Mouse (Mus musculus) hindbrain, embryonic 16.5 days (tissue): Measurements from ENCODE around the gene Retreg1. TPM values are rescaled to one million over a fixed set of nuclear protein-coding genes. Genes with fewer than 3 reads are reported as not detected.

Experiments used
- ATAC-seq: fragments of 200-750 bp; cut with Nextera tagmentation; 2 replicates; pipeline ENCODE4 v1.8.0; 2017; ENCODE audit warnings: moderate TSS enrichment, moderate library complexity
- H3K27ac ChIP-seq: fragments of 300-500 bp; sonication (generic); 2 replicates; pipeline ENCODE4 v1.5.1; 2014; ENCODE audit warnings: low read depth, mild to moderate bottlenecking, control low read depth, low read length, moderate library complexity
- H3K27me3 ChIP-seq: fragments of 300-500 bp; sonication (generic); replicated peaks from 2 replicates; pipeline ENCODE4 v1.6.1; 2014; ENCODE audit warnings: low read length; ENCODE audit not compliant: control insufficient read depth, insufficient read depth
- H3K36me3 ChIP-seq: fragments of 300-500 bp; sonication (generic); 2 replicates; pipeline ENCODE4 v1.6.1; 2014; ENCODE audit warnings: mild to moderate bottlenecking, low read length, moderate library complexity, mixed read lengths; ENCODE audit not compliant: control insufficient read depth, insufficient read depth
- H3K4me1 ChIP-seq: fragments of 300-500 bp; sonication (generic); 2 replicates; pipeline ENCODE4 v1.6.1; 2014; ENCODE audit warnings: low read depth, low read length; ENCODE audit not compliant: control insufficient read depth, insufficient read depth
- H3K4me2 ChIP-seq: fragments of 300-500 bp; sonication (generic); 2 replicates; pipeline ENCODE4 v1.6.1; 2014; ENCODE audit warnings: mild to moderate bottlenecking, low read length, control low read depth, moderate library complexity
- H3K4me3 ChIP-seq: fragments of 300-500 bp; sonication (generic); 2 replicates; pipeline ENCODE4 v1.5.1; 2014; ENCODE audit warnings: mild to moderate bottlenecking, low read length, control low read depth, moderate library complexity
- H3K9ac ChIP-seq: fragments of 300-500 bp; sonication (generic); 2 replicates; pipeline ENCODE4 v1.6.1; 2014; ENCODE audit warnings: low read depth, mild to moderate bottlenecking, control low read depth, low read length, moderate library complexity
- H3K9me3 ChIP-seq: fragments of 300-500 bp; sonication (generic); 2 replicates; pipeline ENCODE4 v1.6.1; 2014; ENCODE audit warnings: mild to moderate bottlenecking, low read length, moderate library complexity; ENCODE audit not compliant: control insufficient read depth
- WGBS: fragments of 180-500 bp; shearing (Covaris S2); extraction: QIAGEN DNeasy Blood & Tissue Kit; methylation state at CpG from one replicate; pipeline ENCODE4 v1.1.7; 2014; 5-methylcytosine and 5-hydroxymethylcytosine counted together
- polyA plus RNA-seq: library from polyadenylated mRNA; unstranded; fragments of >200 nt; fragmentation: Nextera tagmentation; extraction: Ambion mirVana; gene quantifications from 2 replicates; pipeline ENCODE4 v1.2.1, GENCODE M21; 2015

Gene Retreg1
- polyA plus RNA-seq, 1 experiment from 2014 or later, result 19.0 TPM

- 9% methylated on average over 7 of the region's 7 CpGs for WGBS
- Histone ChIP-seq H3K4me1 (0 out of 2 replicates have a peak, but pooled peaks cover 2% of the 10 kb centered on the region), H3K27me3 (no peaks in the 10 kb centered on the region), H3K27ac (no peak overlapping the region), H3K36me3 (no peaks in the 10 kb centered on the region), H3K9ac (no peak overlapping the region), H3K4me2 (no peak overlapping the region), H3K4me3 (no peak overlapping the region), H3K9me3 (no peaks in the 10 kb centered on the region)
- no peak for ATAC-seq
Observed at GRCm38 (mm10) chr15:25900540-25900939, 57.6 kb downstream of the Retreg1 start.

GRCm38 (mm10) chr15:25902931-25903615 lies 60.1 kb downstream of the Retreg1 start:
- H3K4me1 ChIP-seq, result 0 out of 2 replicates have a peak, but pooled peaks cover 2% of the 10 kb centered on the region
- H3K4me2 ChIP-seq, result no peak overlapping the region
- H3K9me3 ChIP-seq, result no peaks in the 10 kb centered on the region
- H3K9ac ChIP-seq, result no peak overlapping the region
- H3K36me3 ChIP-seq, result no peaks in the 10 kb centered on the region
- no peak overlapping the region for H3K4me3 ChIP-seq
- H3K27ac ChIP-seq, result no peak overlapping the region
- no peaks in the 10 kb centered on the region for H3K27me3 ChIP-seq
- no peak for ATAC-seq
- 91% methylated on average over 15 of the region's 15 CpGs for WGBS

- WGBS, result 85% methylated on average over 14 of the region's 14 CpGs
- Histone ChIP-seq H3K4me3 (no peak overlapping the region), H3K4me1 (no peaks in the 10 kb centered on the region), H3K4me2 (no peak overlapping the region), H3K27ac (no peak overlapping the region), H3K27me3 (no peaks in the 10 kb centered on the region), H3K9ac (no peak overlapping the region), H3K9me3 (no peaks in the 10 kb centered on the region), H3K36me3 (no peaks in the 10 kb centered on the region)
- no peak for ATAC-seq
Observed at GRCm38 (mm10) chr15:25904435-25905021, 61.5 kb downstream of the Retreg1 start.

- H3K27ac ChIP-seq, result no peak overlapping the region
- WGBS, result 67% methylated on average over 11 of the region's 11 CpGs
- no peak overlapping the region for H3K4me2 ChIP-seq
Observed at GRCm38 (mm10) chr15:25909783-25910494, 67.0 kb downstream of the Retreg1 start.

GRCm38 (mm10) chr15:25910495-25910865 lies 67.5 kb downstream of the Retreg1 start:
- 29% methylated on average over 1 of the region's 1 CpGs for WGBS
- ATAC-seq, result no peak
- Histone ChIP-seq H3K36me3 (no peaks in the 10 kb centered on the region), H3K4me1 (no peaks in the 10 kb centered on the region; the same call in 1 of the 2 replicates), H3K27ac (no peak overlapping the region), H3K9me3 (no peaks in the 10 kb centered on the region), H3K4me3 (no peak overlapping the region), H3K4me2 (no peak overlapping the region), H3K27me3 (no peaks in the 10 kb centered on the region), H3K9ac (no peak overlapping the region)

More at GRCm38 (mm10) chr15:25909783-25910494, 67.0 kb downstream of the Retreg1 start:
- Histone ChIP-seq H3K36me3 (no peaks in the 10 kb centered on the region), H3K9ac (no peak overlapping the region), H3K4me1 (no peaks in the 10 kb centered on the region; the same call in 1 of the 2 replicates), H3K27me3 (no peaks in the 10 kb centered on the region), H3K9me3 (no peaks in the 10 kb centered on the region), H3K4me3 (no peak overlapping the region)
- ATAC-seq, result peak; percentile 64; the same call in 1 of the 2 replicates

- Histone ChIP-seq H3K9me3 (no peaks in the 10 kb centered on the region), H3K9ac (no peak overlapping the region), H3K36me3 (no peaks in the 10 kb centered on the region), H3K27ac (no peak overlapping the region), H3K4me1 (no peaks in the 10 kb centered on the region; the same call in 1 of the 2 replicates), H3K4me2 (no peak overlapping the region), H3K27me3 (no peaks in the 10 kb centered on the region), H3K4me3 (no peak overlapping the region)
- ATAC-seq, result no peak
- WGBS, result 100% methylated on average over 1 of the region's 1 CpGs
Observed at GRCm38 (mm10) chr15:25910924-25911323, 67.9 kb downstream of the Retreg1 start.

- no peak for ATAC-seq
- H3K36me3 ChIP-seq, result no peaks in the 10 kb centered on the region
- 86% methylated on average over 7 of the region's 7 CpGs for WGBS
- no peaks in the 10 kb centered on the region for H3K27me3 ChIP-seq
- H3K9me3 ChIP-seq, result no peaks in the 10 kb centered on the region
- no peak overlapping the region for H3K4me3 ChIP-seq
- no peak overlapping the region for H3K27ac ChIP-seq
- no peak overlapping the region for H3K9ac ChIP-seq
- H3K4me2 ChIP-seq, result no peak overlapping the region
- no peaks in the 10 kb centered on the region; the same call in 1 of the 2 replicates for H3K4me1 ChIP-seq
Observed at GRCm38 (mm10) chr15:25912911-25913310, 69.9 kb downstream of the Retreg1 start.

GRCm38 (mm10) chr15:25913659-25914058 lies 70.7 kb downstream of the Retreg1 start:
- Histone ChIP-seq H3K27ac (no peak overlapping the region), H3K27me3 (no peaks in the 10 kb centered on the region), H3K4me3 (no peak overlapping the region), H3K4me2 (no peak overlapping the region), H3K4me1 (no peaks in the 10 kb centered on the region; the same call in 1 of the 2 replicates), H3K9me3 (no peaks in the 10 kb centered on the region), H3K36me3 (no peaks in the 10 kb centered on the region), H3K9ac (no peak overlapping the region)
- ATAC-seq, result no peak
- WGBS, result 71% methylated on average over 9 of the region's 9 CpGs

- Histone ChIP-seq H3K9me3 (no peaks in the 10 kb centered on the region), H3K36me3 (no peaks in the 10 kb centered on the region), H3K27ac (no peak overlapping the region), H3K4me3 (no peak overlapping the region), H3K4me2 (no peak overlapping the region), H3K27me3 (no peaks in the 10 kb centered on the region), H3K9ac (no peak overlapping the region), H3K4me1 (no peaks in the 10 kb centered on the region; the same call in 1 of the 2 replicates)
- no peak for ATAC-seq
- 81% methylated on average over 4 of the region's 4 CpGs for WGBS
Observed at GRCm38 (mm10) chr15:25914160-25914559, 71.2 kb downstream of the Retreg1 start.
